Mouse (Mus musculus) kidney, embryonic 14.5 days (tissue): ENCODE results near the gene 5730480H06Rik. TPM values are rescaled to one million over a fixed set of nuclear protein-coding genes. Genes with fewer than 3 reads are reported as not detected.
A peak's percentile ranks its signal among the peaks of the same experiment; 100 is the strongest.

Experiments used
- ATAC-seq: fragments of 200-750 bp; cut with Nextera tagmentation; 2 replicates; pipeline ENCODE4 v1.8.0; 2017; ENCODE audit warnings: moderate number of reproducible peaks, mild to moderate bottlenecking, moderate TSS enrichment, moderate library complexity; ENCODE audit not compliant: low FRiP score, low TSS enrichment
- H3K27ac ChIP-seq: fragments of 300-500 bp; sonication (generic); 2 replicates; pipeline ENCODE4 v1.5.1; 2014; ENCODE audit warnings: low read depth, mild to moderate bottlenecking, low read length, moderate library complexity, mixed read lengths
- H3K27me3 ChIP-seq: fragments of 300-500 bp; sonication (generic); 2 replicates; pipeline ENCODE4 v1.6.1; 2014; ENCODE audit warnings: mild to moderate bottlenecking, low read length; ENCODE audit not compliant: control insufficient read depth, insufficient read depth
- H3K36me3 ChIP-seq: fragments of 300-500 bp; sonication (generic); 2 replicates; pipeline ENCODE4 v1.6.1; 2014; ENCODE audit warnings: low read length, mixed read lengths; ENCODE audit not compliant: control insufficient read depth, insufficient read depth
- H3K4me1 ChIP-seq: fragments of 300-500 bp; sonication (generic); 2 replicates; pipeline ENCODE4 v1.6.1; 2014; ENCODE audit warnings: low read length, mixed read lengths; ENCODE audit not compliant: control insufficient read depth, insufficient read depth
- H3K4me2 ChIP-seq: fragments of 300-500 bp; sonication (generic); replicated peaks from 2 replicates; pipeline ENCODE4 v1.6.1; 2014; ENCODE audit warnings: low read depth, mild to moderate bottlenecking, low read length
- H3K4me3 ChIP-seq: fragments of 300-500 bp; sonication (generic); 2 replicates; pipeline ENCODE4 v1.5.1; 2014; ENCODE audit warnings: mild to moderate bottlenecking, low read length
- H3K9ac ChIP-seq: fragments of 300-500 bp; sonication (generic); 2 replicates; pipeline ENCODE4 v1.6.1; 2014; ENCODE audit warnings: low read depth, mild to moderate bottlenecking, low read length, moderate library complexity
- H3K9me3 ChIP-seq: fragments of 300-500 bp; sonication (generic); 2 replicates; pipeline ENCODE4 v1.6.1; 2016; ENCODE audit warnings: low read length; ENCODE audit not compliant: control insufficient read depth
- WGBS: fragments of 180-500 bp; shearing (Covaris S2); extraction: QIAGEN DNeasy Blood & Tissue Kit; methylation state at CpG from one replicate; pipeline ENCODE4 v1.1.7; 2014; 5-methylcytosine and 5-hydroxymethylcytosine counted together
- polyA plus RNA-seq: library from polyadenylated mRNA; unstranded; fragments of >200 nt; fragmentation: Nextera tagmentation; extraction: Ambion mirVana; gene quantifications from 2 replicates; pipeline ENCODE4 v1.2.1, GENCODE M21; 2014

The 5730480H06Rik gene
- 30.2 and 32.1 TPM in 2 replicates for polyA plus RNA-seq

GRCm38 (mm10) chr5:48327652-48328051 lies at the start of gene 5730480H06Rik:
TSS of gene 5730480H06Rik (plus strand) at chr5:48327952.
- 97% methylated on average over 8 of the region's 8 CpGs for WGBS
- no peak within 1 kb of the TSS for H3K9ac ChIP-seq
- H3K27me3 ChIP-seq, result no peaks in the 10 kb centered on the region
- H3K27ac ChIP-seq, result no peak within 1 kb of the TSS
- H3K4me1 ChIP-seq, result no peaks in the 10 kb centered on the region
- H3K4me3 ChIP-seq, result no peak within 1 kb of the TSS
- no peak within 1 kb of the TSS for H3K4me2 ChIP-seq
- no peaks in the 10 kb centered on the region for H3K9me3 ChIP-seq
- no peaks in the 10 kb centered on the region for H3K36me3 ChIP-seq
- no peak for ATAC-seq

GRCm38 (mm10) chr5:48301186-48301585 lies 26.6 kb upstream of the 5730480H06Rik start:
- no peak overlapping the region for H3K27ac ChIP-seq
- no peaks in the 10 kb centered on the region for H3K27me3 ChIP-seq
- WGBS, result 94% methylated on average over 3 of the region's 3 CpGs
- no peak overlapping the region for H3K4me2 ChIP-seq
- H3K9me3 ChIP-seq, result no peaks in the 10 kb centered on the region
- H3K4me3 ChIP-seq, result no peak overlapping the region
- H3K36me3 ChIP-seq, result peaks cover 15% of the 10 kb centered on the region
- H3K9ac ChIP-seq, result no peak overlapping the region
- ATAC-seq, result no peak
- H3K4me1 ChIP-seq, result no peaks in the 10 kb centered on the region

GRCm38 (mm10) chr5:48315057-48315602 lies 12.6 kb upstream of the 5730480H06Rik start:
- no peak overlapping the region for H3K9ac ChIP-seq
- H3K9me3 ChIP-seq, result no peaks in the 10 kb centered on the region
- no peaks in the 10 kb centered on the region for H3K27me3 ChIP-seq
- no peak for ATAC-seq
- WGBS, result 68% methylated on average over 6 of the region's 6 CpGs
- H3K27ac ChIP-seq, result no peak overlapping the region
- no peaks in the 10 kb centered on the region for H3K36me3 ChIP-seq
- H3K4me2 ChIP-seq, result no peak overlapping the region
- no peak overlapping the region for H3K4me3 ChIP-seq
- H3K4me1 ChIP-seq, result no peaks in the 10 kb centered on the region

GRCm38 (mm10) chr5:48320597-48320996 lies 7.2 kb upstream of the 5730480H06Rik start:
- Histone ChIP-seq H3K27me3 (no peaks in the 10 kb centered on the region), H3K27ac (no peak overlapping the region), H3K4me2 (no peak overlapping the region), H3K9me3 (no peaks in the 10 kb centered on the region), H3K36me3 (no peaks in the 10 kb centered on the region), H3K9ac (no peak overlapping the region), H3K4me1 (no peaks in the 10 kb centered on the region), H3K4me3 (no peak overlapping the region)
- 50% methylated on average over 4 of the region's 4 CpGs for WGBS
- ATAC-seq, result no peak

GRCm38 (mm10) chr5:48326221-48326620 lies 1.5 kb upstream of the 5730480H06Rik start:
- ATAC-seq, result no peak
- no peak overlapping the region for H3K4me2 ChIP-seq
- H3K27ac ChIP-seq, result no peak overlapping the region
- H3K9ac ChIP-seq, result no peak overlapping the region
- H3K4me1 ChIP-seq, result no peaks in the 10 kb centered on the region
- H3K9me3 ChIP-seq, result no peaks in the 10 kb centered on the region
- H3K4me3 ChIP-seq, result no peak overlapping the region
- H3K36me3 ChIP-seq, result no peaks in the 10 kb centered on the region
- no peaks in the 10 kb centered on the region for H3K27me3 ChIP-seq

GRCm38 (mm10) chr5:48329751-48330150 lies 2.0 kb downstream of the 5730480H06Rik start:
- Histone ChIP-seq H3K27ac (no peak overlapping the region), H3K36me3 (no peaks in the 10 kb centered on the region), H3K9ac (no peak overlapping the region), H3K4me1 (peaks cover 10% of the 10 kb centered on the region), H3K27me3 (no peaks in the 10 kb centered on the region), H3K4me3 (no peak overlapping the region), H3K9me3 (no peaks in the 10 kb centered on the region), H3K4me2 (no peak overlapping the region)
- 90% methylated on average over 2 of the region's 2 CpGs for WGBS
- no peak for ATAC-seq

- no peak overlapping the region for H3K4me2 ChIP-seq
- H3K9ac ChIP-seq, result no peak overlapping the region
- WGBS, result 88% methylated on average over 2 of the region's 2 CpGs
- H3K27ac ChIP-seq, result no peak overlapping the region
- H3K9me3 ChIP-seq, result no peaks in the 10 kb centered on the region
- no peak for ATAC-seq
- no peak overlapping the region for H3K4me3 ChIP-seq
- H3K27me3 ChIP-seq, result no peaks in the 10 kb centered on the region
- no peaks in the 10 kb centered on the region for H3K36me3 ChIP-seq
- H3K4me1 ChIP-seq, result peaks cover 10% of the 10 kb centered on the region
Observed at GRCm38 (mm10) chr5:48330817-48331216, 3.1 kb downstream of the 5730480H06Rik start.

- H3K4me1 ChIP-seq, result peaks cover 10% of the 10 kb centered on the region
- H3K36me3 ChIP-seq, result no peaks in the 10 kb centered on the region
- no peak overlapping the region for H3K9ac ChIP-seq
- no peak for ATAC-seq
- WGBS, result 48% methylated on average over 5 of the region's 5 CpGs
- no peaks in the 10 kb centered on the region for H3K9me3 ChIP-seq
- H3K4me2 ChIP-seq, result no peak overlapping the region
- H3K4me3 ChIP-seq, result no peak overlapping the region
- no peaks in the 10 kb centered on the region for H3K27me3 ChIP-seq
- H3K27ac ChIP-seq, result no peak overlapping the region
Observed at GRCm38 (mm10) chr5:48331441-48331840, 3.7 kb downstream of the 5730480H06Rik start.

- H3K27me3 ChIP-seq, result no peaks in the 10 kb centered on the region
- no peaks in the 10 kb centered on the region for H3K9me3 ChIP-seq
- no peak overlapping the region for H3K27ac ChIP-seq
- no peaks in the 10 kb centered on the region for H3K36me3 ChIP-seq
- peaks cover 10% of the 10 kb centered on the region for H3K4me1 ChIP-seq
- no peak overlapping the region for H3K4me3 ChIP-seq
- WGBS, result 91% methylated on average over 3 of the region's 3 CpGs
- ATAC-seq, result 0 out of 2 replicates have a peak, but pooled peaks have one; percentile 11
- H3K4me2 ChIP-seq, result no peak overlapping the region
- H3K9ac ChIP-seq, result no peak overlapping the region
Observed at GRCm38 (mm10) chr5:48333407-48333806, 5.7 kb downstream of the 5730480H06Rik start.
